Mouse (Mus musculus) spleen, postnatal 0 days (tissue): ENCODE measurements around the gene Trit1. TPM values are rescaled to one million over a fixed set of nuclear protein-coding genes. Genes with fewer than 3 reads are reported as not detected.

Experiments used
- polyA plus RNA-seq: library from polyadenylated mRNA; unstranded; fragments of >200 nt; fragmentation: Nextera tagmentation; extraction: Ambion mirVana; gene quantifications from 2 replicates; pipeline ENCODE4 v1.2.1, GENCODE M21; 2015

Trit1 gene
- 7.3 and 7.5 TPM in 2 replicates for polyA plus RNA-seq

GRCm38 (mm10) chr4:123016451-123016957 lies at the start of gene Trit1:
Gene Trit1 (plus strand): TSS chr4:123016597.

GRCm38 (mm10) chr4:122995404-122996220 lies 20.8 kb upstream of the Trit1 start, which contains the start of gene Mycl:
Gene Mycl (plus strand): TSS chr4:122995652.

Other genes with a start within 250 kb of the Trit1 start
- gene Ppt1, start 180.4 kb upstream of the Trit1 start, polyA plus RNA-seq, result 32.2 and 40.5 TPM in 2 replicates
- 41.7 and 50.1 TPM in 2 replicates for gene Cap1, start 130.5 kb upstream of the Trit1 start, polyA plus RNA-seq
- 0.16 TPM in 1 of 2 replicates, not detected in the other for gene Mfsd2a, start 55.4 kb upstream of the Trit1 start, polyA plus RNA-seq
- gene Mycl, start 20.9 kb upstream of the Trit1 start, polyA plus RNA-seq, result 0.99 and 1.3 TPM in 2 replicates
- 0.05 and 0.17 TPM in 2 replicates for gene Bmp8b, start 88.6 kb downstream of the Trit1 start, polyA plus RNA-seq
- gene Oxct2b, start 99.7 kb downstream of the Trit1 start, polyA plus RNA-seq, result not detected in 2 replicates
- gene Ppie, start 123.4 kb downstream of the Trit1 start, polyA plus RNA-seq, result 53.8 and 56.7 TPM in 2 replicates
- gene Hpcal4, start 166.6 kb downstream of the Trit1 start, polyA plus RNA-seq, result not detected in 2 replicates
- not detected in 2 replicates for gene Nt5c1a, start 184.9 kb downstream of the Trit1 start, polyA plus RNA-seq
- 2.0 and 4.0 TPM in 2 replicates for gene Heyl, start 217.0 kb downstream of the Trit1 start, polyA plus RNA-seq
- 73.6 and 85.2 TPM in 2 replicates for gene Pabpc4, start 245.8 kb downstream of the Trit1 start, polyA plus RNA-seq